In genomic region chr12:17267316-17267715, GRCm38 (mm10) we compare ENCODE assay signal across 8 mouse cellular contexts. TPM values are rescaled to one million over a fixed set of nuclear protein-coding genes. Genes with fewer than 3 reads are reported as not detected.
DNase-seq lines count a peak whose midpoint lies in the region; ATAC-seq and TF ChIP-seq lines count a peak whose summit lies in the region.

No protein-coding gene starts in this region.

- no peak for TF ChIP-seq POLR2A in olfactory bulb, adult 2 months (IDR thresholded peaks at IDR 0.05; ENCODE audit: insufficient read depth, low read depth, low read length)

- no peak overlapping the region for H3K27ac ChIP-seq in heart, embryonic 16.5 days (ENCODE audit: low read length)
- H3K27ac ChIP-seq in forebrain, embryonic 10.5 days: peak overlapping the region; percentile 96
- H3K27ac ChIP-seq in limb, embryonic 10.5 days: peak overlapping the region; percentile 92
- H3K27ac ChIP-seq in olfactory bulb, adult 2 months (ENCODE audit: insufficient read depth, low read depth, low read length): no peak overlapping the region

- no peak for ATAC-seq in heart, embryonic 16.5 days (replicated peaks; ENCODE audit: extremely low read depth, insufficient read depth, low FRiP score)
- ATAC-seq in G1E (ENCODE audit: extremely low read depth, insufficient number of reproducible peaks, low FRiP score, poor library complexity, severe bottlenecking): no peak

- H3K9ac ChIP-seq in heart, embryonic 16.5 days (ENCODE audit: low read length): peak overlapping the region; percentile 92

- 10% methylated on average over 4 of the region's 4 CpGs for WGBS in heart, embryonic 16.5 days
- WGBS in forebrain, embryonic 10.5 days: 23% methylated on average over 4 of the region's 4 CpGs
- 23% methylated on average over 4 of the region's 4 CpGs for WGBS in limb, embryonic 10.5 days
- 4% methylated on average over 4 of the region's 4 CpGs for WGBS in olfactory bulb, adult 2 months

- peaks cover 21% of the 10 kb centered on the region for H3K36me3 ChIP-seq in heart, embryonic 16.5 days (ENCODE audit: control insufficient read depth, insufficient read depth)
- peaks cover 40% of the 10 kb centered on the region for H3K36me3 ChIP-seq in G1E (replicated peaks)
- peaks cover 42% of the 10 kb centered on the region for H3K36me3 ChIP-seq in forebrain, embryonic 10.5 days (replicated peaks)
- peaks cover 42% of the 10 kb centered on the region for H3K36me3 ChIP-seq in limb, embryonic 10.5 days

- no peaks in the 10 kb centered on the region for H3K9me3 ChIP-seq in heart, embryonic 16.5 days (replicated peaks; ENCODE audit: control insufficient read depth, low read length)
- H3K9me3 ChIP-seq in G1E (replicated peaks): no peaks in the 10 kb centered on the region
- no peaks in the 10 kb centered on the region for H3K9me3 ChIP-seq in forebrain, embryonic 10.5 days
- no peaks in the 10 kb centered on the region for H3K9me3 ChIP-seq in limb, embryonic 10.5 days (replicated peaks)

- H3K4me1 ChIP-seq in heart, embryonic 16.5 days (ENCODE audit: control insufficient read depth, insufficient read depth, low read length): peaks cover 23% of the 10 kb centered on the region
- peaks cover 25% of the 10 kb centered on the region for H3K4me1 ChIP-seq in G1E (ENCODE audit: insufficient read depth, low read depth, low read length)
- H3K4me1 ChIP-seq in forebrain, embryonic 10.5 days: peaks cover 29% of the 10 kb centered on the region
- H3K4me1 ChIP-seq in limb, embryonic 10.5 days: peaks cover 16% of the 10 kb centered on the region
- H3K4me1 ChIP-seq in olfactory bulb, adult 2 months (ENCODE audit: control insufficient read depth, insufficient read depth, low read length): peaks cover 6% of the 10 kb centered on the region

- H3K27me3 ChIP-seq in heart, embryonic 16.5 days (ENCODE audit: control insufficient read depth, insufficient read depth, low read length): no peaks in the 10 kb centered on the region
- peaks cover 3% of the 10 kb centered on the region; the same call in 1 of the 2 replicates for H3K27me3 ChIP-seq in G1E (ENCODE audit: insufficient read depth, low read length)
- H3K27me3 ChIP-seq in forebrain, embryonic 10.5 days (ENCODE audit: poor library complexity, severe bottlenecking): no peaks in the 10 kb centered on the region
- no peaks in the 10 kb centered on the region for H3K27me3 ChIP-seq in limb, embryonic 10.5 days (ENCODE audit: low read depth, poor library complexity, severe bottlenecking)

- no peak for DNase-seq in heart, adult 9 months (ENCODE audit: low spot score in 2 of 2)
- DNase-seq in G1E (ENCODE audit: low spot score): no peak
- no peak for DNase-seq in forebrain, embryonic 10.5 days (ENCODE audit: extremely low spot score, low spot score)
- DNase-seq in limb, embryonic 10.5 days (ENCODE audit: low spot score): no peak
- DNase-seq in natural killer cell, adult 2 months (ENCODE audit: low spot score in 2 of 2): no peak
- no peak for DNase-seq in lung, postnatal 14 days

- peak overlapping the region; percentile 98 for H3K4me3 ChIP-seq in heart, embryonic 16.5 days (ENCODE audit: low read length)
- peak overlapping the region; percentile 85 for H3K4me3 ChIP-seq in G1E (ENCODE audit: low read depth, low read length)
- peak overlapping the region; percentile 90 for H3K4me3 ChIP-seq in forebrain, embryonic 10.5 days
- H3K4me3 ChIP-seq in limb, embryonic 10.5 days: peak overlapping the region; percentile 93
- peak overlapping the region; percentile 24; the same call in 1 of the 2 replicates for H3K4me3 ChIP-seq in olfactory bulb, adult 2 months (ENCODE audit: insufficient read depth, low read depth, low read length)

- TF ChIP-seq CTCF in G1E (IDR thresholded peaks at IDR 0.05; ENCODE audit: low read depth, low read length): no peak
- no peak for TF ChIP-seq CTCF in olfactory bulb, adult 2 months (IDR thresholded peaks at IDR 0.05; ENCODE audit: insufficient read depth, low read depth, low read length)

- peak overlapping the region; percentile 83 for H3K4me2 ChIP-seq in heart, embryonic 16.5 days (ENCODE audit: low read depth, low read length)

RNA-seq across cellular contexts. Expression of gene Pdia6, which starts 1.0 kb away (rescaled TPM):
- polyA plus RNA-seq in heart, embryonic 16.5 days (2015; fragmentation: Nextera tagmentation; extraction: Ambion mirVana): 344 and 350 TPM in 2 replicates
- total RNA-seq in G1E (2014; fragmentation: Nextera tagmentation) (43.0 and 47.0 TPM in 2 replicates), G1E (2017) (112 and 115 TPM in 2 replicates)
- polyA plus RNA-seq in G1E (2012): 6.4 and 12.3 TPM in 2 replicates
- polyA plus RNA-seq in forebrain, embryonic 10.5 days (2016; fragmentation: Nextera tagmentation; extraction: Ambion mirVana): 585 and 641 TPM in 2 replicates
- 641 and 657 TPM in 2 replicates for polyA plus RNA-seq in limb, embryonic 10.5 days (2016; fragmentation: Nextera tagmentation; extraction: Ambion mirVana)
- polyA plus RNA-seq in olfactory bulb, adult 2 months (2012; ENCODE audit: insufficient read depth, insufficient read length, low replicate concordance, missing spikeins): not detected in 2 replicates

Comparison
In these comparisons a context has a peak if more than half of its experiments do, and no peak if none do; other contexts are left out.
1. H3K27ac ChIP-seq: peak in forebrain, embryonic 10.5 days (single experiment) and limb, embryonic 10.5 days (single experiment); none in heart, embryonic 16.5 days (single experiment) and olfactory bulb, adult 2 months (single experiment).
2. H3K4me3 ChIP-seq: peak in every context shown above with its lines; median percentile 98 in heart, embryonic 16.5 days; 93 in limb, embryonic 10.5 days; 90 in forebrain, embryonic 10.5 days; 85 in G1E; 24 in olfactory bulb, adult 2 months.